Mouse (Mus musculus): Measurements from ENCODE around the gene Aqp7.

The Aqp7 gene

DNA sequence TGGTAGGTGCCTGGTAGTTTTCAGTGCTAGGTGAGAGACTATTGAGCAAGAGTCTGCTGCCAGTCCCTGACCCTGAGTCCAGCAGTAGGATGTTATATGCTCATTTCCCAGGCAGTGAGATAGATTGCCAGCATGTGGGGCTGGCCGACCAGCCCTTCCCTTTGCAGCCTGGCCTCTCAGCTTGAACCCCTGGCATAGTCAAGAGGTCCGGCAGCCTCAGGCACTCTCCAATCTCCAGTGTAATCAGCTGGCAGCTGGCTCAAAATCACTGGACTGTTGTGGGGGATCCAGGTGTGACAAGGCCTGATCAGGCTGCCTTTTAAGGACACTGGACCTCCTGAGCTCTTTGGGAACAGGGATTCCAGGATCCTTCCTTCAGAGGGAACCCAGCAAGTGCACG is 15.4 kb upstream of the Aqp7 start:
- DNase-seq (ENCODE audit: low read depth, low spot score), result no peak

DNA sequence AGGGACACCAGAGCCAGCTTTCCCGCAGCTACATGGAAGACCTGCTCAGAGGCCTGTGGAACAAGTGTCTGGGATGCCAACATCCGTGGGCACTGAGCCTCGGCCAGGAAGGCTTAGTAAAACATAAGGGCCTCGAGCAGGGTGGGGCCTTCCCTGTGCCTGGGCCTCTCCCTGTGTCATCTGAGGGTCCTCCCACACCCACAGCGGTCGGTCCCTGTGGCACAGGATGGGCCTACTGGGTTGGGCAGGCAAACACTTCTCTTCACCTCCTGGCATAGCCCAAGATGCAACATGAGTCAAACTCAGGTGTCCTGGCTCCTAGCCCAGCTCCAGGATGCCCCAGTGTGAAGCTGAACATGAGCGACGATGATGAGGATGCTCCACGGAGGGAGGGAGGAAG is 9.4 kb upstream of the Aqp7 start:
- DNase-seq (ENCODE audit: low read depth, low spot score), result no peak

DNA sequence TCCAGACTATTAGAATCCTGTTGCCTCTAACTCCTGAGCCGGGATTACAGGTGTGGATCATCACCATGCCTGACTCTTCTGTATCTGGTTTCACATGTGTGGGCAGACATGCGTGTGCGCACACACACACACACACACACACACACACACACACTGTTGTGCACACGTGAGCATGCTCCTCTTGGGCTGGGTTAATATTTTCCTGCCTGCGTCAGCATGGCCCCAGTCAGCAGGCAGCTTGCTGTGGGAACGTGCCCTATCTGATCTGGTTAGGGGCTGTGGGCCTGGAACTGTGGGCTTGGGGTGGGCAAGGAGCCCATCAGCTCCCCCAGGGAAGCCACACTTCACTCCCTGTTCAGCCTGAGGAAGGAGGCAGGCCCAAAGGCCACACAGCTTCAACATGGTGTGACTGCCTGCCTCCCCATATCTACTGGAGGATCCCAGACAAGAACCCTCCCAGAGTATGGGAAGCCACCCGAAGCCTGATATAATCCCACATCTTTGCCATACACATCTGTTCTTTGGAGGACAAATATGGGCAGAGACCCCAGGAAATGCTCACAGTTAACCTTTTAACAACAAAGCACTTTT is 8.9 kb upstream of the Aqp7 start:
- no peak for DNase-seq (ENCODE audit: low read depth, low spot score)

DNA sequence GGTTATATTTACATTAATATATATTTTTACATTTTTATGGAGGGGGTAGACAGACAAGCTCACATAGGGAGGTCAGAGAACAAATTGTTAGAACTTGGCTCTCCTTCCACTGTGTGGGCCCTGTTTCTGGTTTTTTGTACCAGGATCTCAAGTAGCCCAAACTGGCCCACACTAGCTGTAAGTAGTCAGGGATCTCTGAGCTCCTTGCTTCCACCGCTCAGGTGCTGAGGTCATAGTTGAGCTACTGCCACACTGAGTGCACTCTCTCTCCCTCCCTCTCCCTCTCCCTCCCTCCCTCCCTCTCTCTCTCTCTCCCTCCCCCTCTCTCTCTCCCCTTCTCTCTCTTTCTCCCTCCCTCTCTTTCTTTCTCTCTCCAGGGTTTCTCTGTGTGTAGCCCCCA is 8.3 kb upstream of the Aqp7 start:
- DNase-seq (ENCODE audit: low read depth, low spot score), result no peak

DNA sequence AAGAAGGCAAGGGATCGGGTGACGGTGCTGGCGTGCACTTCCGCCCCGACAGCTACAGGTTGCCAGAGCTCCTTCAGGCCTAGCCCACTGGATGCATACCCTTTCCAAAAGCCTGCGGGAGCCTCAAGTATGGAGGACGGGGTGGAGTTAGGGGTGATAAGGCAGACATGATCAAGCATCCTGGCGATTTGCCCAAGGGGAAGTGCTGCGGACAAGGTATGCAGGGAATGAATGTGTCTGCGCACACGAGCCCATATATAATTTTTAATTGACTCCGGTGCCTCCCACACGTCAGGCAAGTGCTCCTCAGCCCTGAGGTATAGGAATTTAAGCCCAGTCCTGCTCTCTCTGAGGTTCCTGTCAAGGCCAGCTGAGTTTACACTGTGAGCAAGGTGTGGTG is 7.2 kb upstream of the Aqp7 start:
- no peak for DNase-seq (ENCODE audit: low read depth, low spot score)

DNA sequence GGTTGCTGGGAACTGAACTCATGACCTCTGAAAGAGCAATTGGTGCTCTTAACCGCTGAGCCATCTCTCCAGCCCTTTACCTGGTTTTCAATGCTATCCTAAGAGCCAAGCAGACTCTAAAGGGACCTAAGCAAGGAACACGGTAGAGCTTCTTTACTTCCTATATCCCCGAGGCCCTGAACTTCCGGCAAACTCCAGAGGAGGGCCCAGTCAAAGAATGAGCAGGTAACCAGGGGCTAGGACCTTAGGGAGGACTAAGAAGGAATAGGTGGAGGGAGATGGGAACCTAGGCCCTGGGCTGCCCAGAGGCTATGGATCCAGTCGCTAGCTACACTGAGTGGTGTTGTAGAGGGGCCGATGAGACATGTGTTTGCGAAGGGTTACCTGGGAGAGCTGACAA is 3.8 kb upstream of the Aqp7 start:
- DNase-seq (ENCODE audit: low read depth, low spot score), result no peak

DNA sequence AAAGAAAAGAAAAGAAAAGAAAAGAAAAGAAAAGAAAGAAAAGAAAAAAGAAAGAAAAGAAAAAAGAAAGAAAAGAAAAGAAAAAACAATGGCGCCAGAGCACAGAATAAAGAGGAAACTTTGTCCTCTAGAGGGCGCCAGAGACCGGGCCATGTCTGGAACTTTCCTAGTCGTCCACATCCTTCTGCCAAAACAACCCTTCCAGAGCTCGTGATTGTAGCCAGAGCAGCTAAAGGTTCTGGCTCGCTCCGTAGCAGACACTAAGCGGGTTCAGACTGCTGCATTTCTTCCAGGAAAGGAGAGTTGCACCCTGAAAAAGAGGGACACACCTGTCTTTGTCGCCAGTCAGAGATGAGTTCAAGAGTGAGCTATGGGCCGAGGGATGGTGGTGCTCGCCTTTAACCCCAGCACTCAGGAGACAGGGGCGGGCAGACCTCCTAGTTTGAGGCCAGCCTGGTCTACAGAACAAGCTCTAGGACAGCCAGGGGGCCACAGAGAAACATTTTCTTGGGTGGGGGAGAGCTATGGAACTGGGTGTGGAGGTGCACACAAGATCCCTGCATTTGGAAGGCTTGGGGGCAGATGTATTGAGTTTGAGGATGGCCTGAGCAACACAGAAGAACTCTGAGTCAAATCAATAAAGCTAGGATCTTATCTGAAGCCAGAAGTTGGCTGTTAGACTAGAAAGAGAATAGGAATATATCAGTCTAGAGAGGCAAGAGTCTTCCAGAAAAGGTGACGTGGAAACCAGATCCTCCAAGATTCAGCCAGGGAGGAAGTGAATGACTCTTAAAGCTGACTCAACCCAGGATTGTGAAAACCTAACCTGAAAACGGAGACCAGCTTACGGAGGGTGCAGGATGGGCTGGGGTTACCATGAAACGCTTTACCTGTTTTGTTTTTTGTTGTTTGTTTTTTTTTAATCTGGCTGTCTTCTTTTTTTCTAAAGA is 3.1 kb upstream of the Aqp7 start:
- peak; percentile 79 for DNase-seq (ENCODE audit: low read depth, low spot score)

DNA sequence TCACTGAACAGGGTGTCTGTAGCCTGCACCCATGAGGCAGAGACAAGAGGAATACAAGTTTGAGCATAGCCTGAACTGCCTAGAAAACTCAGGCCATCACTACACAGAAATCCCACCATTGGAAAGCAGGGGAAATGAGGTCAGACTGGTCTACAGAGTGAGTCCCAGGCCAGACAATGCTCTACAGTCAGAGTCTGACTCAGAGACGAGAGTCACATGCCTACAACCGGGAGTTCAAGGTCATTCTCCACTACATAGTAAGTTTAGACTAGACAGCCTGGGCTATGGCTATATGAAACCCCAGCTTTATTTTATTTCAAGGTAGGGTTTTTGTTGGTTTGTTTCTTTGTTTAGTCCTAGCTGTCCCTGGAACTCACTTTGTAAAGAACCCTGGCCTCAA is 987 bp upstream of the Aqp7 start:
- DNase-seq (ENCODE audit: low read depth, low spot score), result no peak

DNA sequence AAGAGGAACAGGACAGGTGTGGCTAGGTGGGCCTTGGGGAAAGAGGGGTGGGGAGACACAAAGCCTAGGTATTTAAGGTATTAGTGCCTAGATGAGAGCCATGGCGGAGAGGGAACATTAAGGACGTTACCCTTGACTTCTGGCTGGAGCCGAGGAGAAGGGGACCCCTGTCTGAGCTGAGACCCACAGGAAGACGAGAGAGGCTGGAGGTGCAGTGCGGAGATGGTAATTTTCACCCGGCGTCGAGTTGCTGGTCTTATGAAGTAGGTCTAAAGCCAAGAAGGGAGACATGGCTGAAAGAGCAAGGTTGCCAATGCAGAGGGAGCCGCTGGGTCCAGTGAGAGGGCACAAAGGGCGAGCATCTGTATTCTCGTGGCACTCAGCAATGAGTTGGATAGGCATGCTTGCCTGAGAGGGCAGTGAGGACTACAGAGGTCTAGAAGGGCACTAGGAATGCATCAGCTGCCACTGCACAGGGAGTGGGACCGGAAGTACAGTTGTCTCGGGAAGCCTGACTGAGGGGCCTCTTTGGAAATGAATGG is 1.6 kb downstream of the Aqp7 start:
- DNase-seq (ENCODE audit: low read depth, low spot score), result no peak

DNA sequence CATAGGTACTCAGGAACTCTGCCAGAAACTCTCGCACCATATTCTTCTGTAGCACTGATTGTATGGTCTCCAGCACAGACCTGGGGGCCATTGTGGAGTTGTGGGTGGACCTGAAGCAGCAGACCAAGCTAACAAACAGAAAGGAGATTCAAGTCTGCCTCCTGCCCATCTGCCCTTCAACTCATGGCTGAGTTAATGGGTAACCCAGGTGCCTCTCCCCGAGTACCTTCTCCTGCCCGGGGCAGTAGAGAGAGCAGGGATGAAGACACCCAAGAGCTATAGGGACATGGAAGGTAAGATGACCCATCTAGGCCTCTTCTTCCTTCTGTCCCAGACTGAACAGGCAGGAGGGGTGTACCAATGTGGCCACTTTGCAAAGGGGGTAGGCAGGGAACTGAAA is 2.7 kb downstream of the Aqp7 start:
- no peak for DNase-seq (ENCODE audit: low read depth, low spot score)

DNA sequence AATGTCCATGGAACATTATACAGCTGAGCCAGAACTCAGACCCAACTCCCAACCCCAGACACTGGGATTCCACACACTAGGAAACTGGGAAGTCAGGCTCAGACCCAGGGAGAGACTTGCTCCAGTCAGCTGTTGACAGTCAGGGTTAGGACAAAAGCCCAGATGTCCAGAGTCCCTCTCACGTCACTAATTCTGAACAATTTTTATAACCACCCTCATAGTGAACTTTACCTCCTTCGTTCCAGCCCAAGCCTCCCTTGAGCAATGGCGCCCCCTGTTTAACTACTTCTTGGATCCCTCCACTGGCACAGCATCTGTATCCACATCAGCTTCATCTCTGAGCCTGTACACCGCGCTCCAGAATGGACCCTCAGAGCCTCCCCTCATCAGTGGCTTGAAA is 4.0 kb downstream of the Aqp7 start:
- no peak for DNase-seq (ENCODE audit: low read depth, low spot score)

DNA sequence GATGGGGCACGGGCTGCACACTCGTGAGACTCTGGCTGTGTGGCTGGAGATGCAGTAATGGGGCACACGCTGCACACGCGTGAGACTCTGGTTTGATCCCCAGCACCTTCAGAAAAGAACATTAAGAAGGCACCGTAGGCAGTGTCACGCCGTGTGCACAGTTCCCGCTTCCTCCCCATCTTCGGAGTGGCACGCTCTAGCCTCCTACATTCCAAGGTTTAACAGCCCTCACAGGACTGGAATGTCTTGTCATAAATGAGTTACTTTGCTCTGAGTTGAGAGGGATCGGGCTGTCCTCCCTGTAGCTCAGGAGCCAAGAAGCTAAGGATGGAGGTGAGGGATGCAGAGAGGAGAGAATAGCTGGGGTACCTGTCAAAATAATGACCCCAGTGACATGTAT is 5.1 kb downstream of the Aqp7 start:
- no peak for DNase-seq (ENCODE audit: low read depth, low spot score)

DNA sequence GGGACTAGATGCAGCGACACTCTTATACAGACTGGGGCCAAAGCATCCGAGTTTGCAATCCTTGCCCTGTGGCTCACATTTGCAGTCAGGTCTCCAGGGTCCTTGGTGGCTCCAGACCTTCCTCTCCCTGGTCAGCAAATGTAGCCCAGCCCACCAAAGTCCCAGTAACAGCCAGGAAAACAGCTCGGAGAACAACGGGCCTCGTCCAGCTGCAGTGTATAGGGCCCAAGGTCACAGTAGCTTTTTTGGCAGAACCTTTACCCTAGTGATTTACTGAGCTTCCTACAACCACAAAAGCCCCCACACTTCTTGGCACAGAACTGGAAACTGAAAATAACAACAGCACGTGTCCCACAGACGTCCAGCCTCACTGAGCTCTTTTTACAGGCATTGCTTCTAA is 7.0 kb downstream of the Aqp7 start:
- DNase-seq (ENCODE audit: low read depth, low spot score), result no peak

DNA sequence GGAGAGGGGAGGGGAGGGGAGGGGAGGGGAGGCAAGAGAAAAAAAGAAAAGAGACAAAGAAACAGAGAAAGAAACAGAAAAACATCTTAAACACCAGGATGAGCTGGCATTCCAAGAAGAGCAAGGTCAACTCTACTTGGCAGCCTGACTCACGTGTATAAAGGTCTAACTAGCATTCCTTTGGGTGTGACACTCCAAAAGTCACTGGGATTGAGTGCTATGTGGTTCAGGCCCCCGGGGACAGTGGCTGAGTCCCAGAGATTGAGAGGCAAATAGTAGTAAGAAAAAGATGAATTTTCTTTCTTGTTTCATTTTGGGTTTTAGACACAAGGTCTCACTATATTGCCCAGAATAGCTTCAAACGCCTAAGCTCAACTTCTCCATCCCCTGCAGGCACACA is 10.0 kb downstream of the Aqp7 start:
- no peak for DNase-seq (ENCODE audit: low read depth, low spot score)

DNA sequence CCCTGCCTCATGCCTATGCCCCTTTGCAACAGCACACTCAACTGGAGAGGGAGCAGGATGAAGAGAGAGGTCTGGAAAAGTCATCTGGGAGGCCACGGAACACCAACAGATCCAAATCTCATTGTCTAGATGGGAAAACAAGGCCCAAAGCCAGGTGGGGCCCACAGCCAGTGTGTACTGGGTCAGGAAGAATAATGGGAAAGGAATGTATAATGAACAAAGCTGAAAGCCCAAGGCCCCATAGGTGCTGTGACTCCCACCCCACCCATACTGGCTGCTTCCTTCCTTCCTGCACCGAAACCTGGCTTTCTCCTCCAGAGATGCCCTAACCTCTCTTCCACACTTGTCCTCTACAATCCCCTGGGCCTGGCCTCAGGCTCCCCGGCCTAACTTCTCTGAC is 16.7 kb downstream of the Aqp7 start:
- DNase-seq (ENCODE audit: low read depth, low spot score), result no peak

DNA sequence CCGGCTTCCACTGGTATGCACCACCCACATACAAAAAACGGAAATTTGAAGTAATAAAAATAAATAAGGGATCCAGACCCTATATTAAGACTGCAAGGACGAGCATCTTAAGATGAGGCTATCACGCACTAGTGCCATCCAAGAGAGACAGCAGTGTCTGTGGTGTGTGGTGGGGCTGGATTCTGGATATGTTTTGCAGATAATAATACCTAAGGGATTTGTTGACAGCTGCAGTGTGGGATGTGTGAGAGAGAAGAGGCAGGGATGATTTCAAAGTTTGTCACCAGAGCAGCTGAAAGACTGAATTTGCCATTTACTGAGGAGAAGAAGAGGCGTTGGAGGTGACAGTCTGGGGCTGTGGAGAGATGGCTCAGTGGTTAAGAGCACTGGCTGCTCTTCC is 18.6 kb downstream of the Aqp7 start:
- no peak for DNase-seq (ENCODE audit: low read depth, low spot score)

DNA sequence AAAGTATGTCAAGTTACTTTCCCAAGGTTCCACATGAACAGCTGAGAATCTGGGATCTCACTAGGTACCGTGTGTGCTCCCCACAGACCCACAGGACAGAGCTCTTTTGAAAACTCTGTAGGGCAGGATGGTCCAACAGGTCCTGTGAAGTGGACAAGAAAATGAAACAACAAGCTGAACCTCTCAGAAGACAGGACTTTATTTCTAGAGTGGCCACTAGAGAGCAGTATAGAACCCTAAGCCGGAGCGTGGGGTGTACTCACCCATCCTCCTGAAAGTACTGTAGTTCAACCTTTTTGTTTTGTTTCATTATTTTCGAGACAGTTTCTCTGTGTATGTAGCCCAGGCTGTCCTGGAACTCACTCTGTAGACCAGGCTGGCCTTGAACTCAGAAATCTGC is 19.7 kb downstream of the Aqp7 start:
- DNase-seq (ENCODE audit: low read depth, low spot score), result no peak

DNA sequence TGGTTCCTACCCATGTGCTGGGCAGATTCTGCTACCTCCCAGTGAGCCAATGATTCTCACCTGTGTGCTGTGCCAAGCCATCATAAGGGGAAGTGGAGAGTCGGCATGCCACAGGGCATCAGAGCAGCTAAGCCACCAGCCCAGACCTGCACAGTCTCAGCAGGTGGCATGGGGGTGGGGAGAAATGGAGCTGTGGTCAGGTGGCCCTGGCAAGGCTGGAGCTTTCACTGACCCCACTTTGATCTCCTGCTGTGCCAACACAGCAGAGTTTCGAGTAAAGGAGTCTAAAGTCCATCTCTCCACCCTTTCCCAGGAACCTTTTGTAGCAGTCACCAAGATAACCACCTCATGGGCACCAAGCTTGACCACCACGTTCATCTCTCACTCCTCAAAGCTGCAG is 20.1 kb downstream of the Aqp7 start:
- no peak for DNase-seq (ENCODE audit: low read depth, low spot score)

DNA sequence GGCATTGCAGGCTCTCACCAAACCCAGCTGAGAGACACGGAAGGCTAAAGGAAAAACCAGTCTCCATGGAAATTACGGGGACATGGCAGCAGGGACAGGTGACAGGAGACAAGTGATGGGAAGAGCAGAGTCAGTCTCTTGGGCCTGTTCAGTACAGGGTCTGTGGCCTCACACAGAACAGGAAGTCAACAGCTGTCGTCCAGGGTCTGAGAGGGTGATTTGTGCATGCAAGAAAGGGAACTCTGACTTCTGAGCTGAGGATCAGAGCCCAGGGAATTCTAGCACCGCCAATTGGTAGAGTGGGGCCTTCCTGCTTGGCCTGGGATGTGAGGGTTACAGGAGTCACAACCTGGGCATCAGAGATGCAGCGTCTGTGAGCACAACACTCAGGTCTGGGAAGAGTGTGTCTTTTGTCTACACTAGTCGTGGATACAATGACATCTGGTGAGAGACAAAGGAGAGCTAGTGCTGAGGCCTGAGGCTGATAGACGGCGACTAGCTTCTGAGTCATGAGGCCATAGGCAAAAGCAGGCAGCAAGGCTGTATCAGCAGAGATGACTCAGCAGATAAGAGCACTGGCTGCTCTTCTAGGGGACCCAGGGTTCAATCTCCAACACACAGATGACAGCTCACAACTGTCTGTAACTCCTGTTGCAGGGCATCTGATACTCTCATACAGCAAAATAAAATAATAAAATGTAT is 21.7 kb downstream of the Aqp7 start:
- DNase-seq (ENCODE audit: low read depth, low spot score), result no peak

DNA sequence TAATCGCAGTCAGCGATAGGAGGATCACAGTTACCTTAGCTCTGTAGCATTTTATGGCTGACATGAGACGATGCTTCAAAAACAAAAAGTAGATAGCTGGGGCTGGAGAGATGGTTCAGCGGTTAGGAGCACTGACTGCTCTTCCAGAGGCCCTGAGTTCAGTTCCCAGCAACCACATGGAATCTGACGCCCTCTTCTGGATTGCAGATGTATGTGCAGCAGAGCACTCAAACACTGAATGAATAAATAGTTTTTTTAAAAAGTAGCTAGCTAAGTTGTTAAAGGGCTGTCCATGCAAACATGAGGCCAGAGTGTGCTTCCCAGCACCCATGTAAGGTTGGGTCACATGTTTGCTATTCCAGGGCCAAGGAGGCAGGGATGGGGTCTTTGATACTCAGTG is 26.8 kb downstream of the Aqp7 start:
- no peak for DNase-seq (ENCODE audit: low read depth, low spot score)

DNA sequence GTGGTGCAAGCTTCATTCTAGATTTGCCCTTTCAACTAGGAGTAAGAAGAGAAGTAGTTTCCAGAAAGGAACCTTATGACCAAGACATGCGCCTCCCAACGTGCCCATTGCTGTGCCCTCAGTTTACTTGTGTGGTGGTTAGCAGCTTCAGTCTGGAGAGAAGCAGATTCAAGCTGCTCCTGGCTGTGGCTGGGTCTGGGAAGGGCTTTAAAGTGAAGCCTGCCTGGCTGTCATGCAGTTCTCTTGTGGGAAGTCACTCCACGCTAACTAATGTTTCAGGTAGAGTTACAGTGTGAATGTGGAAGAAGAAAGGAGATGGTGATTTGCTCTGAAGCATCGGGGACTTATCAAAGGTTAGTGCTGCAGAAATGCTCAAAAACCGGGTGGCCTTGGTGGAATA is 32.1 kb downstream of the Aqp7 start:
- DNase-seq (ENCODE audit: low read depth, low spot score), result no peak

DNA sequence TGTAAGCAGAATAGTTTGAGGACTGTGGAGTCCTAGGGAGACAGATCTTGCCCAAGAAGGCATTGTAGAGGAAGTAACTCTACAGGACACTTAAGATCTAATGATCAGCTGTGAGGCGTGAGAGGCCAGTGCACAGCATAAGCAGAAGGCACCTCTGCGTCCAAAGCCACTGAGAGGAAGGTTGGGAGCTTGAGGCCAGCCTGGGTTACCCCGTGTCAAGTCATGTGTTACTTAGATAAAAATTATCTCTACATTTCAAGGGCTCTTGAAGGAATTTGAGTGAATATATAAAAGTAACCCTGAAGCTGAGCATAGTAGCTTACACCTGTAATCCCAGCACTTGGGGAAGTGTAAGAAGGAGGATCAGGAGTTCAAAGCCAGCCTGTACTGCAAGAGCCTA is 34.6 kb downstream of the Aqp7 start:
- DNase-seq (ENCODE audit: low read depth, low spot score), result no peak

Data from retina, postnatal 7 days (tissue).